12 mouse cellular contexts compared by ENCODE assay signal in the genomic region with DNA sequence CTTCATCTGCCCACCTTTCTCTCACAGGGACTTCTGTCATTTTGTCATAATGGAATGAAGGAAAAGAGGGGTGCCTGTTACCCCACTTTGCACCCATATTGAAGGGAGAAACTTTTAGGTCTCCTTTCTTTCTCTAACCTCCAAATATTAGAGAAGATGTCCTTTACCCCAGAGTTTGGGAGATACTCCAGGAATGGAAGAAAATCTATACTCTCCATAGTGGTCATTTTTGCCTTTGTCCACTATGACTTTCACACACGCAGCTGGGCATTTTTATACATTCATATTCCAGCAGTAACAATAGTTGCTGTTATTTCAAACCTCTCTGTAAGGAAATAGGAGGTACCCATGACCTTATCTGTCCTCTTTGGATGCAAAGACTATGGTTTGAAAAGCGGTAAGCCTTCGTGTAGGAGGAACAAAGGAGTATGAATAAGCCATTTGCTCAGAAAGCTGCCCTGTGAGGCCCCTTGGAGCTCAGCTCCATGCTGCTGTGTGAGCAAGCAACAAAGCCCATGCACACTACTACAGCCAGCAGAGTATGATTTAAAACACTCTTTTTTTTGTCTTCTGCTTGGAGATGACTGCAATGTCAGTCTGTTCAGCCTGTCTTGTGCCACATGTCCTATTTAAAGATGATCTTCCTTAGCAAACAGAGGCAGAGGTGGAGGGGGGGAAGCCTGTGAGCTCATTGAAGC.
DNase-seq lines count a peak whose midpoint lies in the region; ATAC-seq and TF ChIP-seq lines count a peak whose summit lies in the region.
"Had no signal": no experiment of that assay in that cellular context is flagged by ENCODE, and none has a peak within 500 bp of the region (broad histone marks: within the 10 kb centered on the region; RNA-seq: fewer than 3 reads in every experiment).

No protein-coding gene starts in this region.

- no peaks in the 10 kb centered on the region for H3K36me3 ChIP-seq in forebrain, embryonic 12.5 days (replicated peaks)
- no peaks in the 10 kb centered on the region for H3K36me3 ChIP-seq in hindbrain, embryonic 15.5 days
- H3K36me3 ChIP-seq in neural tube, embryonic 12.5 days: no peaks in the 10 kb centered on the region
- no peaks in the 10 kb centered on the region for H3K36me3 ChIP-seq in intestine, embryonic 15.5 days
- H3K36me3 ChIP-seq: lung, embryonic 15.5 days had no signal

- H3K27me3 ChIP-seq in forebrain, embryonic 12.5 days: 0 out of 2 replicates have a peak, but pooled peaks cover 8% of the 10 kb centered on the region
- no peaks in the 10 kb centered on the region for H3K27me3 ChIP-seq in hindbrain, embryonic 15.5 days
- no peaks in the 10 kb centered on the region for H3K27me3 ChIP-seq in neural tube, embryonic 12.5 days (replicated peaks)
- H3K27me3 ChIP-seq in intestine, embryonic 15.5 days (replicated peaks): no peaks in the 10 kb centered on the region
- H3K27me3 ChIP-seq: lung, embryonic 15.5 days had no signal

- peak in 1 of 2 experiments; percentile 24 for DNase-seq in layer of hippocampus, adult 2 months (ENCODE audit: low spot score in 2 of 2)
- DNase-seq in layer of hippocampus, adult 11-12 months (ENCODE audit: low spot score): no peak
- DNase-seq in kidney, postnatal 36 days: no peak
- no peak for DNase-seq in frontal cortex, postnatal 10 days (ENCODE audit: low spot score in 2 of 2)
- DNase-seq: heart, adult 18-20 months; heart, postnatal 4 days; thymus, postnatal 36 days had no signal

- H3K27ac ChIP-seq in layer of hippocampus, adult 2 months: peak overlapping the region; percentile 61; the same call in 1 of the 2 replicates
- peak overlapping the region; percentile 44 for H3K27ac ChIP-seq in forebrain, embryonic 12.5 days
- H3K27ac ChIP-seq in hindbrain, embryonic 15.5 days (replicated peaks): peak overlapping the region; percentile 51
- H3K27ac ChIP-seq in neural tube, embryonic 12.5 days: no peak overlapping the region
- no peak overlapping the region for H3K27ac ChIP-seq in intestine, embryonic 15.5 days
- H3K27ac ChIP-seq: lung, embryonic 15.5 days had no signal

- H3K4me3 ChIP-seq in layer of hippocampus, adult 2 months: no peak overlapping the region
- H3K4me3 ChIP-seq in forebrain, embryonic 12.5 days (replicated peaks): 0 out of 2 replicates have a peak overlapping the region, but pooled peaks have one; percentile 13
- H3K4me3 ChIP-seq in hindbrain, embryonic 15.5 days: no peak overlapping the region
- no peak overlapping the region for H3K4me3 ChIP-seq in neural tube, embryonic 12.5 days
- H3K4me3 ChIP-seq in intestine, embryonic 15.5 days (replicated peaks): no peak overlapping the region
- H3K4me3 ChIP-seq: lung, embryonic 15.5 days had no signal

- ATAC-seq in forebrain, embryonic 12.5 days (ENCODE audit: low FRiP score): peak; percentile 50
- peak; percentile 37; the same call in 1 of the 2 replicates for ATAC-seq in hindbrain, embryonic 15.5 days (ENCODE audit: low FRiP score, low read depth)
- peak; percentile 77 for ATAC-seq in neural tube, embryonic 12.5 days (ENCODE audit: low FRiP score, low read depth)
- no peak for ATAC-seq in intestine, embryonic 15.5 days

- TF ChIP-seq CTCF in layer of hippocampus, adult 2 months (conservative IDR thresholded peaks at IDR 0.05): no peak

- no peaks in the 10 kb centered on the region for H3K9me3 ChIP-seq in forebrain, embryonic 12.5 days
- H3K9me3 ChIP-seq in hindbrain, embryonic 15.5 days: no peaks in the 10 kb centered on the region
- no peaks in the 10 kb centered on the region for H3K9me3 ChIP-seq in neural tube, embryonic 12.5 days
- H3K9me3 ChIP-seq in intestine, embryonic 15.5 days: no peaks in the 10 kb centered on the region
- H3K9me3 ChIP-seq: lung, embryonic 15.5 days had no signal

- WGBS in forebrain, embryonic 12.5 days: 9% methylated on average over 3 of the region's 3 CpGs
- WGBS in hindbrain, embryonic 15.5 days: 6% methylated on average over 3 of the region's 3 CpGs
- 8% methylated on average over 3 of the region's 3 CpGs for WGBS in neural tube, embryonic 12.5 days
- WGBS in intestine, embryonic 15.5 days: 50% methylated on average over 3 of the region's 3 CpGs

- no peak overlapping the region for H3K9ac ChIP-seq in forebrain, embryonic 12.5 days
- H3K9ac ChIP-seq in hindbrain, embryonic 15.5 days: no peak overlapping the region
- no peak overlapping the region for H3K9ac ChIP-seq in neural tube, embryonic 12.5 days
- no peak overlapping the region for H3K9ac ChIP-seq in intestine, embryonic 15.5 days
- H3K9ac ChIP-seq: lung, embryonic 15.5 days had no signal

- peaks cover 23% of the 10 kb centered on the region for H3K4me1 ChIP-seq in forebrain, embryonic 12.5 days
- H3K4me1 ChIP-seq in hindbrain, embryonic 15.5 days (replicated peaks): peaks cover 24% of the 10 kb centered on the region
- peaks cover 16% of the 10 kb centered on the region for H3K4me1 ChIP-seq in neural tube, embryonic 12.5 days
- no peaks in the 10 kb centered on the region for H3K4me1 ChIP-seq in intestine, embryonic 15.5 days (replicated peaks)
- H3K4me1 ChIP-seq: lung, embryonic 15.5 days had no signal

- H3K4me2 ChIP-seq in forebrain, embryonic 12.5 days: peak overlapping the region; percentile 45
- H3K4me2 ChIP-seq in hindbrain, embryonic 15.5 days: peak overlapping the region; percentile 32
- H3K4me2 ChIP-seq in neural tube, embryonic 12.5 days (replicated peaks): peak overlapping the region; percentile 39
- H3K4me2 ChIP-seq in intestine, embryonic 15.5 days (replicated peaks): no peak overlapping the region
- H3K4me2 ChIP-seq: lung, embryonic 15.5 days had no signal

Comparison
In these comparisons a context has a peak if more than half of its experiments do, and no peak if none do; other contexts are left out.
1. H3K27ac ChIP-seq: peak in layer of hippocampus, adult 2 months (single experiment), forebrain, embryonic 12.5 days (single experiment) and hindbrain, embryonic 15.5 days (single experiment); none in neural tube, embryonic 12.5 days (single experiment) and intestine, embryonic 15.5 days (single experiment).